Mouse (Mus musculus): ENCODE data around the gene Sox2. TPM values are rescaled to one million over a fixed set of nuclear protein-coding genes. Genes with fewer than 3 reads are reported as not detected.

The Sox2 gene
- polyA plus RNA-seq, 1 experiment from 2014 or later = 77.0 TPM

- Histone ChIP-seq H3K4me3 (replicated peaks) (peak overlapping the region; percentile 90; the same call in 1 of the 2 replicates), H3K36me3 (replicated peaks) (peaks cover 2% of the 10 kb centered on the region), H3K27ac (peak overlapping the region; percentile 100), H3K27me3 (peaks cover 3% of the 10 kb centered on the region; the same call in 1 of the 2 replicates), H3K4me1 (peaks cover 57% of the 10 kb centered on the region), H3K9me3 (no peaks in the 10 kb centered on the region), H3K4me2 (peak overlapping the region; percentile 88), H3K9ac (peak overlapping the region; percentile 85)
- WGBS = 0% methylated on average over 14 of the region's 14 CpGs
- ATAC-seq (ENCODE audit: low FRiP score) = no peak
Measured at GRCm38 (mm10) chr3:34647688-34648087, 2.5 kb upstream of the Sox2 start.

GRCm38 (mm10) chr3:34648105-34648832 lies 1.9 kb upstream of the Sox2 start:
- under 1% methylated on average over 19 of the region's 19 CpGs for WGBS
- ATAC-seq (ENCODE audit: low FRiP score) = no peak
- H3K4me3 ChIP-seq (replicated peaks) = peak overlapping the region; percentile 90
- peaks cover 3% of the 10 kb centered on the region; the same call in 1 of the 2 replicates for H3K27me3 ChIP-seq
- no peaks in the 10 kb centered on the region for H3K9me3 ChIP-seq
- H3K4me2 ChIP-seq = peak overlapping the region; percentile 88
- peak overlapping the region; percentile 100 for H3K27ac ChIP-seq
- H3K36me3 ChIP-seq (replicated peaks) = peaks cover 3% of the 10 kb centered on the region
- peaks cover 52% of the 10 kb centered on the region for H3K4me1 ChIP-seq
- H3K9ac ChIP-seq = peak overlapping the region; percentile 85

- WGBS = under 1% methylated on average over 50 of the region's 50 CpGs
- H3K36me3 ChIP-seq (replicated peaks) = peaks cover 3% of the 10 kb centered on the region
- H3K27me3 ChIP-seq = no peaks in the 10 kb centered on the region; the same call in 1 of the 2 replicates
- peak overlapping the region; percentile 88 for H3K4me2 ChIP-seq
- peak overlapping the region; percentile 100 for H3K27ac ChIP-seq
- H3K4me1 ChIP-seq = peaks cover 44% of the 10 kb centered on the region
- peak; percentile 64 for ATAC-seq (ENCODE audit: low FRiP score)
- H3K4me3 ChIP-seq (replicated peaks) = peak overlapping the region; percentile 90
- no peaks in the 10 kb centered on the region for H3K9me3 ChIP-seq
- H3K9ac ChIP-seq = peak overlapping the region; percentile 85
Measured at GRCm38 (mm10) chr3:34648833-34649719, 1.1 kb upstream of the Sox2 start.

- ATAC-seq (ENCODE audit: low FRiP score) = no peak
- no peaks in the 10 kb centered on the region for H3K9me3 ChIP-seq
- H3K27ac ChIP-seq = peak overlapping the region; percentile 100
- H3K4me2 ChIP-seq = peak overlapping the region; percentile 88
- H3K36me3 ChIP-seq (replicated peaks) = peaks cover 3% of the 10 kb centered on the region
- WGBS = under 1% methylated on average over 67 of the region's 67 CpGs
- peak overlapping the region; percentile 90 for H3K4me3 ChIP-seq (replicated peaks)
- peak overlapping the region; percentile 99 for H3K9ac ChIP-seq
- peaks cover 32% of the 10 kb centered on the region for H3K4me1 ChIP-seq
- no peaks in the 10 kb centered on the region; the same call in 1 of the 2 replicates for H3K27me3 ChIP-seq
Measured at GRCm38 (mm10) chr3:34650621-34651361, 586 bp downstream of the Sox2 start.

GRCm38 (mm10) chr3:34651486-34652170 lies 1.4 kb downstream of the Sox2 start:
- Histone ChIP-seq H3K4me1 (peaks cover 34% of the 10 kb centered on the region), H3K36me3 (replicated peaks) (peaks cover 3% of the 10 kb centered on the region), H3K4me2 (peak overlapping the region; percentile 88), H3K27me3 (no peaks in the 10 kb centered on the region; the same call in 1 of the 2 replicates), H3K9ac (peak overlapping the region; percentile 99), H3K4me3 (replicated peaks) (peak overlapping the region; percentile 90), H3K9me3 (no peaks in the 10 kb centered on the region), H3K27ac (peak overlapping the region; percentile 100)
- WGBS = under 1% methylated on average over 26 of the region's 26 CpGs
- ATAC-seq (ENCODE audit: low FRiP score) = no peak

- H3K9me3 ChIP-seq = no peaks in the 10 kb centered on the region
- peak overlapping the region; percentile 84 for H3K9ac ChIP-seq
- H3K4me2 ChIP-seq = peak overlapping the region; percentile 67
- H3K27me3 ChIP-seq = no peaks in the 10 kb centered on the region; the same call in 1 of the 2 replicates
- peak overlapping the region; percentile 90 for H3K4me3 ChIP-seq (replicated peaks)
- no peak for ATAC-seq (ENCODE audit: low FRiP score)
- H3K36me3 ChIP-seq (replicated peaks) = peaks cover 3% of the 10 kb centered on the region
- peak overlapping the region; percentile 96 for H3K27ac ChIP-seq
- WGBS = under 1% methylated on average over 14 of the region's 14 CpGs
- H3K4me1 ChIP-seq = peaks cover 39% of the 10 kb centered on the region
Measured at GRCm38 (mm10) chr3:34652616-34653015, 2.4 kb downstream of the Sox2 start.

- peak overlapping the region; percentile 90 for H3K4me3 ChIP-seq (replicated peaks)
- peak overlapping the region; percentile 84 for H3K9ac ChIP-seq
- peak overlapping the region; percentile 67 for H3K4me2 ChIP-seq
- ATAC-seq (ENCODE audit: low FRiP score) = no peak
- peaks cover 7% of the 10 kb centered on the region; the same call in 1 of the 2 replicates for H3K27me3 ChIP-seq
- H3K36me3 ChIP-seq (replicated peaks) = peaks cover 3% of the 10 kb centered on the region
- peak overlapping the region; percentile 96 for H3K27ac ChIP-seq
- H3K4me1 ChIP-seq = peaks cover 43% of the 10 kb centered on the region
- no peaks in the 10 kb centered on the region for H3K9me3 ChIP-seq
- under 1% methylated on average over 26 of the region's 26 CpGs for WGBS
Measured at GRCm38 (mm10) chr3:34653235-34653976, 3.2 kb downstream of the Sox2 start.

GRCm38 (mm10) chr3:34653977-34654500 lies 3.8 kb downstream of the Sox2 start:
- H3K36me3 ChIP-seq (replicated peaks) = peaks cover 3% of the 10 kb centered on the region
- WGBS = under 1% methylated on average over 9 of the region's 9 CpGs
- H3K4me3 ChIP-seq (replicated peaks) = peak overlapping the region; percentile 90
- no peaks in the 10 kb centered on the region for H3K9me3 ChIP-seq
- ATAC-seq (ENCODE audit: low FRiP score) = no peak
- peak overlapping the region; percentile 96 for H3K27ac ChIP-seq
- peak overlapping the region; percentile 67 for H3K4me2 ChIP-seq
- H3K27me3 ChIP-seq = peaks cover 8% of the 10 kb centered on the region; the same call in 1 of the 2 replicates
- H3K4me1 ChIP-seq = peaks cover 44% of the 10 kb centered on the region
- H3K9ac ChIP-seq = peak overlapping the region; percentile 84

GRCm38 (mm10) chr3:34654781-34655180 lies 4.6 kb downstream of the Sox2 start:
- Histone ChIP-seq H3K4me2 (peak overlapping the region; percentile 67), H3K36me3 (replicated peaks) (peaks cover 3% of the 10 kb centered on the region), H3K27ac (peak overlapping the region; percentile 96), H3K4me3 (replicated peaks) (peak overlapping the region; percentile 90), H3K27me3 (peaks cover 8% of the 10 kb centered on the region; the same call in 1 of the 2 replicates), H3K9ac (peak overlapping the region; percentile 84), H3K4me1 (peaks cover 44% of the 10 kb centered on the region), H3K9me3 (no peaks in the 10 kb centered on the region)
- ATAC-seq (ENCODE audit: low FRiP score) = no peak
- 4% methylated on average over 6 of the region's 6 CpGs for WGBS

- no peaks in the 10 kb centered on the region for H3K9me3 ChIP-seq
- peaks cover 3% of the 10 kb centered on the region for H3K36me3 ChIP-seq (replicated peaks)
- peak overlapping the region; percentile 84 for H3K9ac ChIP-seq
- peaks cover 8% of the 10 kb centered on the region; the same call in 1 of the 2 replicates for H3K27me3 ChIP-seq
- H3K4me2 ChIP-seq = peak overlapping the region; percentile 67
- peaks cover 51% of the 10 kb centered on the region for H3K4me1 ChIP-seq
- H3K27ac ChIP-seq = peak overlapping the region; percentile 96
- 3% methylated on average over 11 of the region's 11 CpGs for WGBS
- peak; percentile 34; the same call in 1 of the 2 replicates for ATAC-seq (ENCODE audit: low FRiP score)
- H3K4me3 ChIP-seq (replicated peaks) = peak overlapping the region; percentile 90
Measured at GRCm38 (mm10) chr3:34655311-34656075, 5.3 kb downstream of the Sox2 start.

Measured in forebrain, embryonic 12.5 days (tissue).